Mouse (Mus musculus) kidney, adult 18-20 months (tissue): ENCODE measurements at regions not wholly inside any gene's neighbourhood (a gene's known extent, or its start where the extent isn't known, plus 50 kb on each side); places are given as distances from the start of the nearest gene placed in this dataset.

Source experiments
- DNase-seq: peaks from one replicate; pipeline ENCODE4 v3.0.0; 2021

GRCm38 (mm10) chr3:50761766-50762165, 318.4 kb upstream of the Slc7a11 start:
- DNase-seq: no peak

GRCm38 (mm10) chr3:50758106-50758505, 314.7 kb upstream of the Slc7a11 start:
- no peak for DNase-seq

GRCm38 (mm10) chr3:50737173-50737572, 293.8 kb upstream of the Slc7a11 start:
- DNase-seq: no peak

GRCm38 (mm10) chr3:50719035-50719434, 275.6 kb upstream of the Slc7a11 start:
- DNase-seq: no peak

- no peak for DNase-seq
These were observed 270.0 kb upstream of the Slc7a11 start for GRCm38 (mm10) chr3:50713463-50713862.

- no peak for DNase-seq
These were observed 266.1 kb upstream of the Slc7a11 start for GRCm38 (mm10) chr3:50709415-50709989.

GRCm38 (mm10) chr3:50706707-50707106, 263.3 kb upstream of the Slc7a11 start:
- DNase-seq: no peak

- DNase-seq: no peak
These were observed 251.7 kb upstream of the Slc7a11 start for GRCm38 (mm10) chr3:50694904-50695680.

GRCm38 (mm10) chr3:50694497-50694896, 251.1 kb upstream of the Slc7a11 start:
- DNase-seq: no peak

GRCm38 (mm10) chr3:50692306-50692705, 248.9 kb upstream of the Slc7a11 start:
- no peak for DNase-seq

GRCm38 (mm10) chr3:50690750-50691149, 247.3 kb upstream of the Slc7a11 start:
- DNase-seq: no peak

- no peak for DNase-seq
These were observed 246.0 kb upstream of the Slc7a11 start for GRCm38 (mm10) chr3:50689375-50689774.

- DNase-seq: no peak
These were observed 244.3 kb upstream of the Slc7a11 start for GRCm38 (mm10) chr3:50687755-50688154.

GRCm38 (mm10) chr3:50678611-50678988, 235.2 kb upstream of the Slc7a11 start:
- no peak for DNase-seq

GRCm38 (mm10) chr3:50677953-50678610, 234.7 kb upstream of the Slc7a11 start:
- no peak for DNase-seq

- no peak for DNase-seq
These were observed 232.4 kb upstream of the Slc7a11 start for GRCm38 (mm10) chr3:50675769-50676168.

GRCm38 (mm10) chr3:50674860-50675566, 231.6 kb upstream of the Slc7a11 start:
- DNase-seq: no peak

GRCm38 (mm10) chr3:50665316-50665715, 221.9 kb upstream of the Slc7a11 start:
- no peak for DNase-seq

GRCm38 (mm10) chr3:50660966-50661365, 217.6 kb upstream of the Slc7a11 start:
- DNase-seq: no peak

GRCm38 (mm10) chr3:50660566-50660965, 217.2 kb upstream of the Slc7a11 start:
- no peak for DNase-seq

- DNase-seq: no peak
These were observed 214.5 kb upstream of the Slc7a11 start for GRCm38 (mm10) chr3:50657890-50658289.

GRCm38 (mm10) chr3:50654441-50654840, 211.0 kb upstream of the Slc7a11 start:
- DNase-seq: no peak

- DNase-seq: no peak
These were observed 208.9 kb upstream of the Slc7a11 start for GRCm38 (mm10) chr3:50652265-50652664.
